Mouse (Mus musculus) E14TG2a.4 (cell line): Measurements from ENCODE around the gene Phkg1.

Experiments used
- CTCF ChIP-seq: conservative IDR thresholded peaks from 2 replicates; pipeline ENCODE4 v1.5.1; 2014; ENCODE audit warnings: low read length
- NANOG ChIP-seq: IDR thresholded peaks from 2 replicates; pipeline ENCODE4 v1.6.1; 2014; ENCODE audit warnings: borderline replicate concordance, low read length, mixed read lengths

DNA sequence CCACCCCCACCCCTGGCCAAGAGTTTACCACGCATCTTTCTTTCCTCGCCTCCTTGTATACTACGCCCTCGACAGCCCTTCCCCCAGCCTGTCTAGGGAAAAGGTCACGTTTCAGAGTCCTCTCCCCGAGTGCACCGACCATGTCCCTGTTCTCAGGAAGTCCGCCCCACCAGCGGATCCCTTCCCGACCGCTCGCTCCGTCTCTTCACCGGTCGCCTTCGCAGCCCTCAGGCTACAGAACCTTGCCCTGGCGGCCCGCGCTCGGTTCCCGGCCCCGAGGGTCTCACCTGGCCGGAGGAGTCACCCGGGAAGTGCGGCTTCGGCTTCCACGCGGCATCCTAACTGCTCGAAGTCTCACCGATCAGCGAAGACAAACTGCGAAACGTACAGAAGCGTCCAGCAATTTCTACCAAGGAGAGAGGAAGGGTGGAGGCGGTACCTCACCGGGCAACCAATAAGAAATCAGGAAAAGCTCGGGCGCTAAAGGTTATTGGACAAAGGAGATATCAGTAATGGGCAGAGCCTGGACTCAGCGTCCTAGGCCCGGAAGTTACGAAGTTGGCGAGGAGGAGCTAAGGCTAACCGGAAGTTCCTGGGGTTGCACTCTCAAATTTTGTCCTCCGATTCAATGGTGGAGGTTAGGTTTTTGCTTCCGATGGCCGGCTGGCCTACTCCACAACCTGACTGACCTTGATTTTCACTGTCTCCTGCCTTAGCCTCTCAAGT, 11.3 kb downstream of the Phkg1 start, which contains the start of gene Chchd2:
- TF ChIP-seq CTCF, result no peak
- no peak for TF ChIP-seq NANOG
